Mouse (Mus musculus) inflammation-experienced regulatory T-cells, adult 6 months (primary cell): Measurements from ENCODE around the gene Tbata. TPM values are rescaled to one million over a fixed set of nuclear protein-coding genes. Genes with fewer than 3 reads are reported as not detected.

ENCODE experiments used
- ATAC-seq: one replicate; pipeline ENCODE4 v1.8.0; 2017
- polyA plus RNA-seq, 3 experiments: library from polyadenylated mRNA; unstranded; fragments of 100-300 nt; shearing (Covaris generic); gene quantifications; one replicate each; pipeline ENCODE4 v1.2.1; 2017

Tbata gene
- polyA plus RNA-seq = not detected

GRCm38 (mm10) chr10:61171654-61172053, at the start of gene Tbata:
TSS of gene Tbata (plus strand) at chr10:61171954.
- no peak for ATAC-seq

GRCm38 (mm10) chr10:61123276-61123913, 48.4 kb upstream of the Tbata start:
- ATAC-seq = no peak

GRCm38 (mm10) chr10:61124462-61124861, 47.3 kb upstream of the Tbata start:
- ATAC-seq = no peak

GRCm38 (mm10) chr10:61128701-61129365, 42.9 kb upstream of the Tbata start:
- ATAC-seq = no peak

- no peak for ATAC-seq
These were observed 40.8 kb upstream of the Tbata start for GRCm38 (mm10) chr10:61130959-61131358.

- no peak for ATAC-seq
These were observed 37.7 kb upstream of the Tbata start for GRCm38 (mm10) chr10:61134041-61134440.

GRCm38 (mm10) chr10:61135226-61135839, 36.4 kb upstream of the Tbata start:
- ATAC-seq = no peak

- ATAC-seq = no peak
These were observed 34.2 kb upstream of the Tbata start for GRCm38 (mm10) chr10:61137567-61137966.

- ATAC-seq = no peak
These were observed 28.4 kb upstream of the Tbata start for GRCm38 (mm10) chr10:61143343-61143742.

GRCm38 (mm10) chr10:61145766-61146118, 26.0 kb upstream of the Tbata start:
- no peak for ATAC-seq

GRCm38 (mm10) chr10:61146119-61146806, 25.5 kb upstream of the Tbata start:
- peak; percentile 53 for ATAC-seq

GRCm38 (mm10) chr10:61146807-61147156, 25.0 kb upstream of the Tbata start:
- ATAC-seq = peak; percentile 10

GRCm38 (mm10) chr10:61147157-61148040, 24.4 kb upstream of the Tbata start, which contains the start of gene Sgpl1:
TSS of gene Sgpl1 (minus strand) at chr10:61147703.
- peak; percentile 76 for ATAC-seq

- ATAC-seq = no peak
These were observed 22.3 kb upstream of the Tbata start for GRCm38 (mm10) chr10:61149476-61149875.

GRCm38 (mm10) chr10:61150616-61151015, 21.1 kb upstream of the Tbata start:
- ATAC-seq = no peak

GRCm38 (mm10) chr10:61152131-61152530, 19.6 kb upstream of the Tbata start:
- ATAC-seq = no peak

- no peak for ATAC-seq
These were observed 16.1 kb upstream of the Tbata start for GRCm38 (mm10) chr10:61155611-61156010.

- ATAC-seq = no peak
These were observed 15.3 kb upstream of the Tbata start for GRCm38 (mm10) chr10:61156453-61156852.

GRCm38 (mm10) chr10:61158594-61158993, 13.2 kb upstream of the Tbata start:
- no peak for ATAC-seq

- no peak for ATAC-seq
These were observed 11.7 kb upstream of the Tbata start for GRCm38 (mm10) chr10:61160089-61160488.

GRCm38 (mm10) chr10:61160671-61161070, 11.1 kb upstream of the Tbata start:
- ATAC-seq = no peak

GRCm38 (mm10) chr10:61162366-61162765, 9.4 kb upstream of the Tbata start:
- no peak for ATAC-seq
